Mouse (Mus musculus) layer of hippocampus, postnatal 14 days (tissue): ENCODE data around the gene Nkx3-2. TPM values are rescaled to one million over a fixed set of nuclear protein-coding genes. Genes with fewer than 3 reads are reported as not detected.

ENCODE experiments used
- DNase-seq, 2 experiments: peaks; one replicate each; pipeline ENCODE4 v3.0.0; 2021 to 2022; ENCODE audit warnings: low spot score in 2 of 2, mixed read lengths in 1 of 2
- total RNA-seq, 2 experiments: library from RNA; stranded (reverse); gene quantifications; 2 replicates each; pipeline ENCODE4 v1.2.3; 2021

The Nkx3-2 gene
- total RNA-seq, 2 experiments from 2014 or later: not detected

DNA sequence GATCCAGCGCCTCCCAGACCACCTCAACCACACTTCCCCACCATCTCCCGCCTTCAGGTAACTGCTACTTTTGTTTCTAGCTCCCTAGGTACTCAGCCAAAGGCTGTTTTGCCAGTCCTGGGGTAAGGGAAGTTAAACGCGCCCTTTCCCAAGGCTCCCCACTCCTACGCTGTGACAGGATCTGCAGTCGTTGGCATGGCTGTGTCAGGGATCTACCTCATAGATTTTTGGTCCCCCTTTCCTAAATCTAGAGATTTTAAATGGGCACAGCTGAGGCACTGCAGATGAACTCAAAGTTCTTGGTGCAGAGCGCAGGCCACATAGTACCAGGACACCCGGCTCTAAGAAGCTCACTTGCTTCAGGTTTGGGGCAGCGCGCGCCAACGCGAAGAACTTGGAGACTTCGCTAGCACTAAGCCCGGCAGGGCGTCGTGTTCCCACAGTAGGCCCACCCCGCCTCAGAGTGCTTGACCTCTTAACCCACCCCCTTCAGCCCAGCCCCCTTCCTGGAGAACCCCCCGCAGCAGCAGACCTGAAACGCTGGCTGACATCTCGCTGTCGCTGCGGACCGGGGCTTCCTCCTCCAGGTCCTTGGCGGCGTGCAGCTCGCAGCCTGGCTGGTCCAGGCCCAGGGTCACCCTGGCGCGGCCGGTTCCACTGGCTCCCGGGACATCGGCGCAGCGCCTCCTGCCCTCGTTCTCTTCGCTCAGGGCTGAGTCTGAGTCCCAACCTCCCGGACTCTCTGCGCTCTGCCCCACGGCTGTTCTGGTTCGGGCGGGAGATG lies 1.2 kb downstream of the Nkx3-2 start:
- no peak for DNase-seq

DNA sequence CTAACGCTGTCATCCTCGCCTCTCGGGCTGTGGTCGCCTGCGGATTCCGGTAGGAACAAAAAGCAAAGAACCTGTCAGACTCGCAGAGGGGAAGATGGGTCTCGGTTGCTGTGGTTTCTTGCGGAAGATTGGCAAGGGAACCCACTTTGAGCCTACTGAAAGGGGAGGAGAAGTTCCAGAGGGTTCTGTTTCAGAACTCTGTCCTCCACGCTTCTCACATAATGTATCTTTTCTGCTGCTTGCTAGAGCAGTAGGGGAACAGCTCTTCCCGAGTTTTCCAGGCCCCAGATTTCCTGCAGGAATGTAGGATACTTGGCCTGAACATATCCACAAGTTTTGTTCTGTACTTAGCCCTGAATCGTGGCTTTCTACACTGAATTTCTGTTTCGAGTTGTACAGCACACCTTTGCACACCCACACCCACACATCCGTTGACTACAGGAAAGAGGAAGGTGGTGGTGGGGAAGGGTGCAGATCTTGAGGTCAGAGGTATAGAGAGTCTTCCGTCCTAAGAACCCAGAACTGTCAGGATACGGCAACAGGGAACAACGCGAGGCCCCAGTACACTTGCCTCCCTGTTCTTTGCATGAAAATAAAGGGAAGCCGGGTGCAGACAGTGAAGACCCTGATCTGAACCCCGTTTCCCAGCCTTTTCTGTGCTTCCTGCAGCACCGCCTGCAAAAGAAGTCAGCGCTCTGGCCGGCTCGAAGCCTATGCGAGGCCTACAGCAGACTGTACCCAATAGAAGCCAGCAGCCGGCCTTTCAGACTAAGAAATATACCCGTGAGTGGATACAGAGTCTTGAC lies 2.0 kb downstream of the Nkx3-2 start:
- no peak for DNase-seq

DNA sequence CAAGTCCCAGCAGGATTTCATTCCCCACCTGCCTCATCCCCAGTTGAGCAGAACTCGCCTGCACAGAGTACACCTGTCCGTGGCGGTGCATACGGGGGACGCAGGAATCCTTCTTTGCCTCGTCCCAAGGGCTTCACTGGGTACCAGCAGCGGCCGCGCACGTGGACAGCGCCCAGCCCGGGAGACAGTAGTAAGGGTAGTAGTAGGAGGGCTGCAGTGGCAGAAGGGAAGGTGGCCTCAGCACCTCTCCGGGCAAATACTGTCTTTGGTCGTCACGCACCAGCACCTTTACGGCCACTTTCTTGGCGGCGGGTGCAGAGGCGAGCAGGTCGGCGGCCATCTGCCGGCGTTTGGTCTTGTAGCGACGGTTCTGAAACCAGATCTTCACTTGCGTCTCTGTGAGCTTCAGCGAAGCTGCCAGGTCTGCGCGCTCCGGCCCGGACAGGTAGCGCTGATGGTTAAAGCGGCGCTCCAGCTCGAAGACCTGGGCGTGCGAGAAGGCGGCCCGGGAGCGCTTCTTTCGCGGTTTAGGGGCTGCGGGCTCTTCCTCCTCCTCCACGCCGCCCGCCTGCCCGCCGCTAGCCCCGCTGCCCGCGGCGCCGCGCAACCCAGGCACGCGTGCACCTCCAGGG lies 2.7 kb downstream of the Nkx3-2 start:
- DNase-seq: no peak

DNA sequence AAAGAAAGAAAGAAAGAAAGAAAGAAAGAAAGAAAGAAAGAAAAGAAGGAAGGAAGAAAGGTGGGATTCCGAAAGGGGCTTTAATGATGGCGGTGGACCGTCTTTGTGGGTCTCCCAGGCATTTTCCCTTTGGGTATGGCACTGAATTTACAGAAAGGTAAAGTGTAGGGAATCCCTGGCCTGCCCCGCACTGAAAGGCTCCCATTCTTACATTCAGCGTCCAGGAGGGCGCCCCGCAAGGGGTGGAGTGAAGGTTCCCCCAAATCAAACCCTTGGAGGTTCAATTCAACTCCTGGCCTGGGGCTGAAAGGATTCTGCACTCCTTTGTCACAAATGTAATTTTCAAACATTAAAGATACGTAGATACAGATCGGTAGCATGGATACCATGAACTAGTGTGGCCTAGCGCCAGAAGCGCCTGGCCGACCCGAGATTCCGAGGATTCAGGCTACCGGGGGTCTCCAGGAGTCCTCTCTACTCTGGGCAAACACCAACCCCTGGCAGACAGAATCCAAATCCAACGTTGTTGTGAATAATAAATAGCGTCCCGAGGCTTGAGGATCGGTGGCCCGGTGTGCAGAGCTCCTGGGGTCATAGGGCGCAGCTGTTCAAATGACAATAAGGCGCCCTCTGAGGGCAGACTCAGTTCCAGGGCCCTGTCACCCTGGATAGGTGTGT lies 3.3 kb downstream of the Nkx3-2 start:
- DNase-seq: no peak

DNA sequence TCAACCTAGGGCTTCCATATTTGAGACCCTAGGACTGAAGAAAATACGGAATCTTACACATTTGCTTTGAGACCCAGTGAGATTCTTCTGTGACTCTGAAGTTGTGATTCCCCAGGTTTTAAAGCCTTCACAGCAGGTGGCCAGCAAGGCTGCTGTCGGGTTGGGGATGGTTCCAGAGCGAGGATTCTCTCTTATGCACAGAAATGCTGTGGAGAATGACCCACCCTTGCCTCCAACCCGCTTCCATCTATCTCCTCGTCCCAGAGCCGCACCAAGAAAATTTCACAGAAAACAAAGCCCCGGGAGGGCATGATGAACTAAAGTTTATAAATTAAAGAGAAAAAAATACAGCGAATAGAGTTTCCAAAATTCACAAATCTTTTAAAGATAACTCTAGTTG lies 4.2 kb downstream of the Nkx3-2 start:
- DNase-seq: no peak

DNA sequence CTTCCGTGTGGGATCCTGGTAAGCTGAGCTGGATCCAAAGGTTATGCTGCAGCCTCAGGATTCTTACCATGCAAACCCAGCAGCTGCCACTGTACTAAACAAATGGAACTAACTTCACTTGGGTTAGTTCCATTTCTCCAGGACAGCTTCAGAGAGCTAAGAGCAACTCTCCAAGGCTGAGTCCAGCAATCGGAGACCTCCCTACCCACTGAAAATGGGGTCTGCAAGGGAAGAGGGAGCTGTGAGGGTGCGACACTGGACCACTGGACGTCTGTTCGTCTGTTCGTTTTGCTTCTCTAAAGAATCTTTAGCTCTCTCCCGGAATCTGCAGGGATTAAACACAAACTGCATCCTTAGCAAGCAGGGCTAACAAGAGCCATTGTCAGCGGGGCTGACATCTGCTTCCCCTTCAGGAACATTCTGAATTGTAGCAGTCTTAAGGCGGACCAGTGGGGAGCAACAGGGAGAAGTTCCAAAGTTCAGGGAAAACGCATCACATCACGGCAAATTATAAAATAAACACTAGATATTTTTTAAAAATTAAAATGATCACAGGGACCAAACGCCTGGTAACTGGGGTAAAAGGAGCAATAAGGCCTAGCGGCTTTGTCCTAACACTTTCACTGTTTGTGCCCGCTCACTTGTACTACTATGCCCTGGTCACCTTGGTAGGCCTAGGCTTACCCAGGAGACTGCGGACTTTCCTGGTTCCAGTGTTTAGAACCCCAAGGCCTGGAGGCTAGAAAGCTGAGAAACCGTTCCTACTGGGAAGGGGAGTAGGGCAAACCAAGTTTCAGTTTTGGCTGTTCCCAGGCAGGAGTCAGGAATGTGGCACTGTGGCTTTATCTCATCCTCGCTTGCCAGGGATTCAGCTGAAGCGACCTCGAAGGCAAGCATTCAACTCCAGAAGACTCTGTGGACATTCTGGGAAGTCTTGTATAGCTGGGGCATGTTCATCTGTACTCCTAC lies 5.3 kb downstream of the Nkx3-2 start:
- DNase-seq: no peak

DNA sequence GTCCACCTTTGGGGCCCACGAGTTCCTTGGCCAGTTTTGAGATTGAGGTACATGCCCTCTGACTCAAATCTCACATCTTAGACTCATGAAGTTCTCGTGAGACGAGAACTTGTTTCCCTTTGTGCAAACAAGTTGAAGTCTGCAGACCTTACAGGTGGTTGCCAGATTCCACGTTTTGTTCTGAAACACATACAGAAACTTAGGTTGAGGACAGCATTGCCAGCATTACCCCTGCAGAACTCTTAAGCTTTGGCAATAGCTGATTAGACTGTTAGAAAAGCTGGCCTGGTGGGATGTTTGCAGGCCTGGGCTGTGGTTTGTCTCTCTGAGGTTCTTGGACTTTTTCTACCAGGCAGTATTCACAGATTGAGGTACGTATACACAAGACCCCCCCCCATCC lies 7.0 kb downstream of the Nkx3-2 start:
- no peak for DNase-seq

DNA sequence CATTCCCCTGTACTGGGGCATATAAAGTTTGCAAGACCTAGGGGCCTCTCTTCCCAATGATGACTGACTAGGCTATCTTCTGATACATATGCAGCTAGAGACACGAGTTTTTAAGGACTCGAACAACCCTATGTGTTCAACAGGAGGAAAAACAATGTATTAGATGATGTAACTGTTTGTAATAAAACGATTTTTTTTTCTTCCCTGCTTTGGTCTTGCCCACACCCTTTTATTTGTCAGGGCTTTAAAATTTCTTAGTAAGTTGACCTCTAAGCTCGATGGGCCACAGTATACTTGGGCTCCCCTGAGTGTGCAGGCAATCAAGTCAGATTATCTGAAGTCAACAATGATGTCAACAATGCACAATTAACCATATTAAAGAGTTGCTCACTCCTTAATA lies 7.9 kb downstream of the Nkx3-2 start:
- no peak for DNase-seq

DNA sequence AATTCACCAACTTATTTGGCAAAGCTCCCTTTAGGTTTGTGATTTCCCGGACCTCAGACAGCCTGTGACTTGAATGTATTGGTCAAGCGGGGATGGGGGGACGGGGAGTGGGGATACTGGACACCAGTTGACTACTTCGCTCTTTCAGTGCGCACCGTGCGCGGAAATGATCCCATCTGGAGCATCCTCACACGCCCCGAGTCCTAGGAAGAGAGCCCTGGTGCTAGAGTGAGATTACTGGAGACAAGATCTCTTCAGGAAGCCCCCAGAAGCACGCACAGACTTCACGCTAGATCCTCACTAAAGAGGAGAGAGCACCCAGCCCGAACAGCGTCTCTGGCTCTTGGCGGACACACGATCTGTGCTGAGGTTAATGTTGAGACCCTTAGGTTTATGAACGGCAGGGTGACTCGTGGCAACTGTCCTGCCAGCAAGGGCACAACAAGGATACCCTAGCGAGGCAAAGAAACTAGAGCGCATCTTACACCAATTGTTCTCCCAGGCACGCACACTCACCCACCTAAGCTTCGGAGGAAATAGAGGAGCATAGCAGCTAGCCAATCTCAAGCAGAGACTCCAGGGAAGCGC lies 8.8 kb downstream of the Nkx3-2 start:
- no peak for DNase-seq

DNA sequence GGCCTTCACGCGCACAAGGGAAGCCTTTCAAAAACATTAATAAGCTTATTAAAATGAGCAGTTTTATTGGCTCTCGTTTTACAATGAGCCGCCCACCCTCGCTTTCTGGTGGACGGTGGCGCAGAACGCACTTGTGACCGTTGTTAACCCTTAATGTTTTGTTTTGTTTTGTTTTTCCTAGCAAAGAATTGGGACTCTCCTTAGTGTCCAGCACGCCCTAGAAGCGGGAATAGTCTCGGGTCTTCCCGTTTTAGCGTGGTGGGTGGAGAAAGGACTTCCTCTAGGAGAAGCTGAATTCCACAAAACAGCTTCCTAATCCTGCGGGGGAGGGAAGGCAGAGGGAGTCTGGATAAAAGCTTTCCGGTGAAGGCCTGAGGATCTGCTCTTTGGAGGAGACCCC lies 9.5 kb downstream of the Nkx3-2 start:
- DNase-seq: no peak

DNA sequence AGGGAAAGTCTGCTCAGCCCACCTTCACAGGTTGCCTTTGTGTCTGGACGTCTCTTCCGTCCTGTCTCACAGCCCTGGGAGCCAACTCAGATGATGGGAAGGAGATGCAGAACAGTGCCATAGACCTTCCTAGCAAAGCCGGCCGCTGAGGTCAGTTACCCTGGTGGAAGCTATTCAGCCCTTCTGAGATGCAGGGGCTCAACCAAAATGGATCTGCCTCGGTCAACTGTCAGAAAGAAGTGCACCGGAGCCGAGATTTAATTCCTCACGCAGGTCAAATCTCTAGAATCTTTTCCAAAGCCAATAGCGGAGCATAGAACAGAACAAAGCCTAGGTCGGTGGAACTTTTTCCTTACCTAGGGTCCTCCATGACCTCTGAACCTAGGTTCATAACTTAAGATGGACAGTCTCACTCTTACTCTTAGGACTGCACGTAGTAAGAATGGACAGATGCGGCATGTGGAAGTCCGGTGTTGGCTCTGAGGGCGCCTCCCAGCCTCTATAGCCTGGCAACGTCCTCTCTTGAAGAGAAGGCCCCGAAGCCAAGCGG lies 10.0 kb downstream of the Nkx3-2 start:
- DNase-seq: no peak

DNA sequence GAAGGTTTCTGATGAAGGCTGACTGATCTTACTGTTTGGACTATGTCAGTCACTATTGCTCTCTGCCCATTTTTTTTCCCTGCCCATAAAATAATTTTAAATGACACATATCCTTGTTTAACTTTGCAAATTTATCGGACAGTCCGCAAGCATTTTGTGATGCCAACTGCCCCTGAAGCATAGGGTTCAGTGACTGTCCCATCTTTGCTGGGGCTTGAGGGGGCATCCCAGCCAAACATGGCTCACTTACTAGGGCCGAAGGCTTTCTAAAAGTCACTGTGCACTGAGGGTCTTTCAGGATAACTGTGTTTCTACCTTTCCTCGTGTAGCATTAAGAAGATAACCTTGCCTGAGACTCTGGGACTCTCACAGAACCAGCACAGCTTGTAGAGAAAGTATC lies 11.6 kb downstream of the Nkx3-2 start:
- no peak for DNase-seq

DNA sequence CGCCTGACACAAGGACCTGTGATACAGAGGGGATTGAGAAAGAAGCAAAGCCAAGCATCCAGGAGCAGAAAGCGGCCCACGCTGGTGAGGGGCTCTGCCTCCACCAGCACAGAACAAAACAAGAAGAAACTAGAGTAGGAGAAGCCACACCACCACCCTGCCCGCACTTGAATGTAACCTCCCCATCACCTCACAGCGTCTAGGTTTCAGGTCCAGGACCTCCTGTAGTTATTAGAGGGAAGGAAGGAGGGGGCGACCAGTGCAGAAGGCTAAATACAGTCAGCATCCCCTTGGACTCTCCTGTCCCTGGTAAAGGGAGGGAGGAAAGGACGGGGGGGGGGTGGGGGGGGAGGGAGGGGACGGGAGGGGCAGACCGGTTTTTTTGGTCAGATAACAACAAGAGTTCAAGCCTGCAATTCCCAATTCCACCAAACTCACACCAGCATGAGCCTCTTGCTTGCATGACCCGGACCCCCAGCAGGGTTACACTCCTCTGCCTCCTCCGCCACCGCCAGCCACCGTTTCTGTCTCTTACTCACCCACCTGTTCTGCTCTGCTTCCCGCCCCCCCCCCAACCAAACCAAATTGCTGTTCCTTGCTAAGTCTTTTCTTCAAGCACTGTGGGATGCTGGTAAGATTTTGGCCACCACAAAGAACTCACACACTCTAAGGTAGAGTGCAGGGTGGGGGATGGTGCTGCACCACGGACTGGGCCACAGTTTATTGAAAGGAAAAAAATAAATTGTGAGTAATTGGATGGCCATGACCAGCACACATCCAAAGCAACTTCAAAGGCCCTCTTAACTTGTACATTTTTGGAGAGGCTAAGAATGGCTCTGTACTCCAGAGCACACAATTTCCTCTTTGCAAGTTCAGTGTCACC lies 19.2 kb downstream of the Nkx3-2 start:
- no peak for DNase-seq

DNA sequence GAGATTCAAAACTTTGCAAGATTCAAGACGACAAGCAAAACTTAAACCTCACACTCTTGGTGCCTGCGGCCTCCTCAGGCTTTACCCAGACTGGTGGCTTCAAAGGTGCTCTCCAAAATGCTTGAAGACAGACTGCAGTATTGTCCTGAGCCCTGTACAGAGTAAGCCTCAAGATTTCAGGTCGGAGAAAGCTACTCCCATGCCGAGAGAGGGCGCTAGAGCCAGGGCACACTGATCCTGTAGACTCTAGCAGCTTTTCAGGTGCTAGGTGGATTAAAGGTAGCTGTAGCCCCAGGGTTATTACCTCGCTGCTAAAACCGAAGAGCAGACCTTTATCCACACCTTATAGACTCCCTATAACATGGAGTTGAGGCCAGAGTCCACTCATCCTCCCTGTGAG lies 20.1 kb downstream of the Nkx3-2 start:
- DNase-seq: no peak

DNA sequence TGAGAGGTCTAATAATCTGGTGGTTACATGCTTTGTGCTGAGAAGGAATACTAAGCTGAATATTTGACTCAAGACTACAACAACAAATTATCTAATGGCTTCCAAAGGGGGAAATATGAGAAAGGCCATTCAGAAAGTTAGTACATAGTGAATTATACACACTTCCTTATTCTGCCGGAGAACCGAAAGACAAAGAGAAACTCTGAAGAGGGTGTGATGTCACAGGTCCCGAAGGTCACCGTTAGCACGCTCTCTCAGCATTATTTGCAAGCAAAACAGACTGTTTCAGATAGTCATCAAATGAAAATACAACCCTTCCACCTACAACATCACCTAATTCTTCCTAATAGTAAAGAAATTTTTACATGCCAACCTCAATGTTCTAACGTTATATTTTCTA lies 25.5 kb downstream of the Nkx3-2 start:
- DNase-seq: no peak

DNA sequence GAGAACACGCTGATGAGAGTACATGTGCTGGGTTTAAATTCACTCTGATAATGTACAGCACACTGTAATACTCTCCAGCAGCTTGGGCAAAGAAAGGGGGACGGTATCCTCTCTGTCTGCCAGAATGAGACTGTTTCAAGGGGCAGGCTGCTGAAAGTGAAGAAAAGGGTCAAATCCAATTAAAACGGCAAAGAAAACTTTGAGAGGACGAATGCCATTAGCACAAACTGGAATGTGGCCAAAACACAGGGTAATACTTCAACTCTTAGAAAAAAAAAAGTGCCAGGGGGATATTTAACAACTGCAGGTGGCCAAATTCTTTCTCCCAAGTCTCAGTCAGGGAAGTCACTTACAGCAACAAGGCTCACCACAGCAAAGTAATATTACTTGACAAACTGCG lies 27.3 kb downstream of the Nkx3-2 start:
- DNase-seq: no peak

DNA sequence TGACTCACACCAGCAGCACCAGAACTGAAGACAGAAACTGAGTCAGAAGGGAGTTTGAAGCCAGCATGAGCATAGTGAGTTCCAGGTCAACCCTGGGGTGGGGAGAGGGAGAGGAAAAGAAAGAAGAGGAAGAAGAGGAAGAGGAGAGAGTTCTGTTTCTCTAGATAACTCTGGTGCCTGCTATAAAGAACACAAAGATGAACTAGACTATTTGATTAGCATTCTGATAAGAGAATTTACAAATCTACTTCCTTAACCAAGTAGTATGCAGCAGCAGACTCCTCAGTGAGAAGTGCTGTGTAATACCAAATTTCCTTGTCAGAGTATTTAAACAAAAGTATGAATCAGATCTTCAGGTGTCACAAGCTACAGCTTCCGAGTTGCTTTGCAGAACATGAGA lies 37.3 kb downstream of the Nkx3-2 start:
- no peak for DNase-seq

DNA sequence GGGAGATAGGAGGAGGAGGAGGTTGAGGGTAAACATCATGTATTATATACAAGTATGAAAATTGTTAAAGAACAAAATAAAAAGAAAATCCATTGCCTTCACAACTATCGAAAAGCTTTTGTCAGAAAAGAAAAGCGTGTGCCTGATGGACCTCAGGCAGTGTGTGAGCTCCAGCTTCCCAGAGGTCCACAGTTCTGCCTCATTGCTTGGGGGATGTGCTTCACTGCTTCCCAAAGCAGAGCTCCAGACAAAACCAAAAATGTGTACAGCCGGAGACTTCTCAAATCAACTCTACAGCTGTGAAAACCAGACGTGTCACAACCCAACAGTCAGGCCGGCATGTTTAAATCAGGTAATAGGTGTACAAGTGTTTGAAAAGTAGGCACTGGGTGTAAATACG lies 38.7 kb downstream of the Nkx3-2 start:
- no peak for DNase-seq
